8 mouse cellular contexts compared by ENCODE assay signal in genomic region chr1:161286726-161287310, GRCm38 (mm10). TPM values are rescaled to one million over a fixed set of nuclear protein-coding genes. Genes with fewer than 3 reads are reported as not detected.
DNase-seq lines count a peak whose midpoint lies in the region; ATAC-seq lines count a peak whose summit lies in the region.

No protein-coding gene starts in this region.

- peak; percentile 57 for DNase-seq in neural tube, embryonic 10.5 days (ENCODE audit: extremely low spot score, low spot score)
- DNase-seq in cerebellum, postnatal 14 days, result peak; percentile 78 to 81
- peak; percentile 70 to 89 for DNase-seq in frontal cortex, postnatal 36 days (ENCODE audit: low spot score in 2 of 2)
- DNase-seq in left cerebral cortex, adult 18-20 months (ENCODE audit: low spot score in 2 of 2), result peak; percentile 69 to 74
- DNase-seq in right cerebral cortex, postnatal 25 days, result peak; percentile 62

- H3K36me3 ChIP-seq in neural tube, embryonic 15.5 days, result no peaks in the 10 kb centered on the region

- 33% methylated on average over 11 of the region's 11 CpGs for WGBS in neural tube, embryonic 15.5 days

- no peak overlapping the region for H3K27ac ChIP-seq in neural tube, embryonic 15.5 days (replicated peaks)

- no peak overlapping the region for H3K4me2 ChIP-seq in neural tube, embryonic 15.5 days

- no peaks in the 10 kb centered on the region for H3K4me1 ChIP-seq in neural tube, embryonic 15.5 days

- H3K9ac ChIP-seq in neural tube, embryonic 15.5 days (replicated peaks), result no peak overlapping the region

- H3K27me3 ChIP-seq in neural tube, embryonic 15.5 days (replicated peaks), result no peaks in the 10 kb centered on the region

- H3K9me3 ChIP-seq in neural tube, embryonic 15.5 days (replicated peaks), result peaks cover 5% of the 10 kb centered on the region; the same call in 1 of the 2 replicates

- no peak; the same call in 1 of the 2 replicates for ATAC-seq in neural tube, embryonic 15.5 days (ENCODE audit: low FRiP score)
- ATAC-seq in inflammation-experienced regulatory T-cells, adult 6 months, result peak; percentile 60
- peak; percentile 97 for ATAC-seq in megakaryocyte, adult 5-6 weeks (ENCODE audit: poor library complexity, severe bottlenecking)

- H3K4me3 ChIP-seq in neural tube, embryonic 15.5 days (replicated peaks), result no peak overlapping the region

RNA-seq across cellular contexts. Expression of gene Prdx6, which starts 35.8 kb away (rescaled TPM):
- 168 and 232 TPM in 2 replicates for polyA plus RNA-seq in neural tube, embryonic 15.5 days (2015; fragmentation: Nextera tagmentation; extraction: Ambion mirVana)
- polyA plus RNA-seq in inflammation-experienced regulatory T-cells, adult 6 months (2017; shearing (Covaris generic)), result 100 to 1,000 TPM; 249 to 347 (median 317) TPM
- total RNA-seq in left cerebral cortex, adult 18-20 months (2021), result 100 to 1,000 TPM; 311 to 324 TPM
- 161 and 201 TPM in 2 replicates for total RNA-seq in megakaryocyte, adult 5-6 weeks (2015)
- total RNA-seq in megakaryocyte, adult 5-6 weeks (2017), result 213 and 226 TPM in 2 replicates
